Mouse (Mus musculus) large intestine, adult 2 months (tissue): ENCODE data around the gene Gm29106. TPM values are rescaled to one million over a fixed set of nuclear protein-coding genes. Genes with fewer than 3 reads are reported as not detected.
"Not testable (repeated sequence)": the region's sequence is repeated elsewhere in the genome, so short reads cannot be mapped to it uniquely, and the experiment has no call there.

Experiments used
- DNase-seq: peaks from one replicate; pipeline ENCODE4 v3.0.0-alpha.2; 2012; ENCODE audit warnings: low read depth, low spot score
- WGBS: fragments of 180-500 bp; shearing (Covaris S2); methylation state at CpG from one replicate; pipeline ENCODE4 v1.1.7; 2018; 5-methylcytosine and 5-hydroxymethylcytosine counted together
- polyA plus RNA-seq: library from polyadenylated mRNA; depleted of rRNA; stranded (reverse); fragments of >200 nt; gene quantifications from 2 replicates; pipeline ENCODE4 v1.2.3, GENCODE M21; 2012; rRNA removed

Gene Gm29106
- not detected in 2 replicates for polyA plus RNA-seq

DNA sequence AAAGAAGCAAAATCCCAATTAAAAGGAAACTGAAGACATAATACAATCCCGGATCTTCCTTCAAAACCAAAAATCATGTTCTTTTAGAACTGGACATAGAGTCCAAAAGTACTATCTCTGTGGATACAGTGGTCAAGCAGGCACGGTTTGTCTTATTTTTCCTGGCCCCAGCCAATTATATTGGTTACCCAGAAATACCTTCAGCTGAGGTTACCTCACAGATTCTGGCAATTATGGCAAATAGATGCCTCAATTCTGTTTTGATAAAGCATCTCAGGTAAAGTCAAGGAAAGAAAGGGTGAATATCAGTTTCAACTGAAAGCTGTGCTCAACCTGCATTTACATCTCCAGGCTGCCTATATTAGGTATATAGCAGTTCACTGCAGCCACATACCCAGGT is at the start of gene Gm29106:
Gene Gm29106, plus strand, starts transcription at position 301 of the 400 bp plus-strand sequence.
- WGBS, result 61% methylated on average over 2 of the region's 2 CpGs
- DNase-seq, result not testable (repeated sequence)

DNA sequence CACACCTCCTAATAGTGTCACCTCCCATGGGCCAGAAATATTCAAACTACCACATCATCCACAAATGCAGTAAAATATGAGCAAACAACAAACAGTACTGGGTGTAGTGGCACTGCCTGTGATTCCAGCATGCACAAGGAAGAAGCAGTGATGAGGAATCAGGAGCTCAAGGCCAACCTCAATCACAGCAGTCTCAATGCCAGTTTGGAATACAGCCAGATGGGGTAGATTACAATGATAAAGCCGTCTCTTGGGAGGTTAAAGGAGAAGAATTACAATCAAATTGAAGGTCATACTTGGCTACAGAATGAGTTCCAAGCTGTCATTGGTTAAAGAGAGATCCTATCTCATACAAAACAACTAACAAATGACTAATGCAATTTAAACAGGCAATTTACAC is 52.2 kb downstream of the Gm29106 start:
- WGBS, result 11% methylated on average over 1 of the region's 1 CpGs
- DNase-seq, result no peak

DNA sequence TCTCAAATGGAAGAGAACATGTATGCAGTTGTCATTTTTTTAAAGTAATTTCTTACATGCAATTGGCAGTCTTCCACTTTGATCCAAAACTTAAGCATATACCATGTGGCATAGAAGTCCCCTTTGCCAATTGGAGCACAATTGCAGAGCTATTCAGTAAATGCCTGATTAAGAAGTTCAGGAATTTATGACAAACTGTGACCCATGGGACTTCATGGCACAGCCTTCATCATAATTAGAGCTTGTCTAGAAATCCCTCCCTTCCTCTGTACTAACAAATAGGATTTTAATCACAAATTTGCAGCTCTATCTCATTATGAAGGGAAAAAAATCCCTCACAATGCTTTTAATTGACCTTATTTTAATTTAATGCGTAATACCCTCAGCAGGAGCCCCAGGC is 59.7 kb downstream of the Gm29106 start:
- no peak for DNase-seq
- WGBS, result 83% methylated on average over 1 of the region's 1 CpGs

Other genes starting within 250 kb of the Gm29106 start
- not detected in 2 replicates for gene Gm28168, start 248.5 kb upstream of the Gm29106 start, polyA plus RNA-seq
- gene Gm7145, start 210.6 kb upstream of the Gm29106 start, polyA plus RNA-seq, result not detected in 2 replicates
- 30.0 and 38.4 TPM in 2 replicates for gene Tsn, start 135.2 kb downstream of the Gm29106 start, polyA plus RNA-seq
- gene Nifk, start 145.3 kb downstream of the Gm29106 start, polyA plus RNA-seq, result 8.1 and 10.5 TPM in 2 replicates
- gene Clasp1, start 212.5 kb downstream of the Gm29106 start, polyA plus RNA-seq, result 9.8 and 12.0 TPM in 2 replicates